Mouse (Mus musculus): ENCODE results near the gene Sirpa. TPM values are rescaled to one million over a fixed set of nuclear protein-coding genes. Genes with fewer than 3 reads are reported as not detected.

Gene Sirpa
- polyA plus RNA-seq, 1 experiment from 2014 or later, result 26.9 TPM

GRCm38 (mm10) chr2:129630978-129631660 lies 38.5 kb downstream of the Sirpa start:
- H3K4me3 ChIP-seq (ENCODE audit: low read depth, low read length), result no peak overlapping the region
- H3K9ac ChIP-seq (replicated peaks), result no peak overlapping the region
- ATAC-seq (no peak), DNase-seq (peak; percentile 12)
- H3K27me3 ChIP-seq (ENCODE audit: insufficient read depth, low read length), result no peaks in the 10 kb centered on the region
- no peaks in the 10 kb centered on the region for H3K9me3 ChIP-seq (ENCODE audit: low read length)
- no peak overlapping the region for H3K4me2 ChIP-seq (ENCODE audit: low read depth, low read length)
- 0 out of 2 replicates have a peak, but pooled peaks cover 2% of the 10 kb centered on the region for H3K4me1 ChIP-seq (ENCODE audit: insufficient read depth)
- WGBS (ENCODE audit: insufficient replicate concordance), result 65% methylated on average over 7 of the region's 7 CpGs
- no peak for TF ChIP-seq EP300 (IDR thresholded peaks at IDR 0.05; ENCODE audit: low read depth)
- no peak for TF ChIP-seq CTCF (IDR thresholded peaks at IDR 0.05; ENCODE audit: low read depth)
- H3K36me3 ChIP-seq (replicated peaks; ENCODE audit: insufficient read depth, low read length), result peaks cover 8% of the 10 kb centered on the region
- H3K27ac ChIP-seq (ENCODE audit: low read depth), result no peak overlapping the region

GRCm38 (mm10) chr2:129632324-129632723 lies 39.7 kb downstream of the Sirpa start:
- DNase-seq (no peak), ATAC-seq (no peak)
- no peaks in the 10 kb centered on the region for H3K27me3 ChIP-seq (ENCODE audit: insufficient read depth, low read length)
- H3K4me3 ChIP-seq (ENCODE audit: low read depth, low read length), result no peak overlapping the region
- no peak overlapping the region for H3K9ac ChIP-seq (replicated peaks)
- H3K9me3 ChIP-seq (ENCODE audit: low read length), result no peaks in the 10 kb centered on the region
- H3K4me1 ChIP-seq (ENCODE audit: insufficient read depth), result 0 out of 2 replicates have a peak, but pooled peaks cover 2% of the 10 kb centered on the region
- no peak overlapping the region for H3K4me2 ChIP-seq (ENCODE audit: low read depth, low read length)
- TF ChIP-seq EP300 (IDR thresholded peaks at IDR 0.05; ENCODE audit: low read depth) (no peak), CTCF (IDR thresholded peaks at IDR 0.05; ENCODE audit: low read depth) (no peak)
- no peak overlapping the region for H3K27ac ChIP-seq (ENCODE audit: low read depth)
- WGBS (ENCODE audit: insufficient replicate concordance), result 79% methylated on average over 7 of the region's 7 CpGs
- peaks cover 8% of the 10 kb centered on the region for H3K36me3 ChIP-seq (replicated peaks; ENCODE audit: insufficient read depth, low read length)

- Histone ChIP-seq H3K27me3 (ENCODE audit: insufficient read depth, low read length) (no peaks in the 10 kb centered on the region), H3K4me3 (ENCODE audit: low read depth, low read length) (no peak overlapping the region), H3K4me1 (ENCODE audit: insufficient read depth) (0 out of 2 replicates have a peak, but pooled peaks cover 2% of the 10 kb centered on the region), H3K27ac (ENCODE audit: low read depth) (no peak overlapping the region), H3K4me2 (ENCODE audit: low read depth, low read length) (no peak overlapping the region), H3K9me3 (ENCODE audit: low read length) (no peaks in the 10 kb centered on the region), H3K36me3 (replicated peaks; ENCODE audit: insufficient read depth, low read length) (peaks cover 4% of the 10 kb centered on the region; the same call in 1 of the 2 replicates), H3K9ac (replicated peaks) (no peak overlapping the region)
- no peak for TF ChIP-seq EP300 (IDR thresholded peaks at IDR 0.05; ENCODE audit: low read depth)
- no peak for TF ChIP-seq CTCF (IDR thresholded peaks at IDR 0.05; ENCODE audit: low read depth)
- DNase-seq (peak; percentile 52), ATAC-seq (peak; percentile 38)
- 35% methylated on average over 9 of the region's 9 CpGs for WGBS (ENCODE audit: insufficient replicate concordance)
These were observed 40.6 kb downstream of the Sirpa start for GRCm38 (mm10) chr2:129633077-129633732.

GRCm38 (mm10) chr2:129633982-129634381 lies 41.3 kb downstream of the Sirpa start:
- no peak for DNase-seq
- Histone ChIP-seq H3K4me1 (ENCODE audit: insufficient read depth) (0 out of 2 replicates have a peak, but pooled peaks cover 2% of the 10 kb centered on the region), H3K27me3 (ENCODE audit: insufficient read depth, low read length) (no peaks in the 10 kb centered on the region), H3K4me3 (ENCODE audit: low read depth, low read length) (no peak overlapping the region), H3K9me3 (ENCODE audit: low read length) (no peaks in the 10 kb centered on the region), H3K9ac (replicated peaks) (no peak overlapping the region), H3K27ac (ENCODE audit: low read depth) (no peak overlapping the region), H3K36me3 (replicated peaks; ENCODE audit: insufficient read depth, low read length) (no peaks in the 10 kb centered on the region; the same call in 1 of the 2 replicates), H3K4me2 (ENCODE audit: low read depth, low read length) (no peak overlapping the region)
- WGBS (ENCODE audit: insufficient replicate concordance), result 53% methylated on average over 3 of the region's 3 CpGs
- ATAC-seq, result no peak
- TF ChIP-seq EP300 (IDR thresholded peaks at IDR 0.05; ENCODE audit: low read depth) (no peak), CTCF (IDR thresholded peaks at IDR 0.05; ENCODE audit: low read depth) (no peak)

GRCm38 (mm10) chr2:129652616-129653015 lies 60.0 kb downstream of the Sirpa start:
- no peak overlapping the region for H3K4me2 ChIP-seq (ENCODE audit: low read depth, low read length)
- TF ChIP-seq CTCF (IDR thresholded peaks at IDR 0.05; ENCODE audit: low read depth) (no peak), EP300 (IDR thresholded peaks at IDR 0.05; ENCODE audit: low read depth) (no peak)
- H3K9ac ChIP-seq (replicated peaks), result no peak overlapping the region
- no peak overlapping the region for H3K4me3 ChIP-seq (ENCODE audit: low read depth, low read length)
- no peaks in the 10 kb centered on the region for H3K36me3 ChIP-seq (replicated peaks; ENCODE audit: insufficient read depth, low read length)
- H3K27me3 ChIP-seq (ENCODE audit: insufficient read depth, low read length), result no peaks in the 10 kb centered on the region
- DNase-seq, result no peak
- H3K4me1 ChIP-seq (ENCODE audit: insufficient read depth), result no peaks in the 10 kb centered on the region
- no peaks in the 10 kb centered on the region for H3K9me3 ChIP-seq (ENCODE audit: low read length)
- no peak overlapping the region for H3K27ac ChIP-seq (ENCODE audit: low read depth)
- no peak for ATAC-seq
- 61% methylated on average over 4 of the region's 4 CpGs for WGBS (ENCODE audit: insufficient replicate concordance)

- ATAC-seq (no peak), DNase-seq (no peak)
- H3K27ac ChIP-seq (ENCODE audit: low read depth), result no peak overlapping the region
- H3K9me3 ChIP-seq (ENCODE audit: low read length), result no peaks in the 10 kb centered on the region
- no peak overlapping the region for H3K9ac ChIP-seq (replicated peaks)
- TF ChIP-seq EP300 (IDR thresholded peaks at IDR 0.05; ENCODE audit: low read depth) (no peak), CTCF (IDR thresholded peaks at IDR 0.05; ENCODE audit: low read depth) (no peak)
- H3K27me3 ChIP-seq (ENCODE audit: insufficient read depth, low read length), result no peaks in the 10 kb centered on the region
- WGBS (ENCODE audit: insufficient replicate concordance), result 49% methylated on average over 2 of the region's 2 CpGs
- no peaks in the 10 kb centered on the region for H3K36me3 ChIP-seq (replicated peaks; ENCODE audit: insufficient read depth, low read length)
- no peaks in the 10 kb centered on the region for H3K4me1 ChIP-seq (ENCODE audit: insufficient read depth)
- H3K4me3 ChIP-seq (ENCODE audit: low read depth, low read length), result no peak overlapping the region
- H3K4me2 ChIP-seq (ENCODE audit: low read depth, low read length), result no peak overlapping the region
These were observed 61.0 kb downstream of the Sirpa start for GRCm38 (mm10) chr2:129653632-129654031.

Measured in liver, postnatal 0 days (tissue).